8 mouse cellular contexts compared by ENCODE assay signal in genomic region chr6:88136201-88136631, GRCm38 (mm10). TPM values are rescaled to one million over a fixed set of nuclear protein-coding genes. Genes with fewer than 3 reads are reported as not detected.
DNase-seq lines count a peak whose midpoint lies in the region; ATAC-seq and TF ChIP-seq lines count a peak whose summit lies in the region.

No protein-coding gene starts in this region.

- ATAC-seq in kidney, postnatal 0 days (replicated peaks; ENCODE audit: low FRiP score, low read depth): no peak
- ATAC-seq in megakaryocyte, adult 5-6 weeks (ENCODE audit: poor library complexity, severe bottlenecking): peak; percentile 66

- intact Hi-C loops in heart, adult 2 months (cut with DNase I): loop anchor here (1.0 kb wide), 2 partner anchors 11 to 16 kb away; no protein-coding TSS in a partner anchor

- no peak for TF ChIP-seq EP300 in heart, adult 2 months (IDR thresholded peaks at IDR 0.05; ENCODE audit: insufficient read depth, low read depth, low read length)

- no peaks in the 10 kb centered on the region for H3K36me3 ChIP-seq in testis, adult 2 months (ENCODE audit: control insufficient read depth, insufficient read depth, low read length)
- H3K36me3 ChIP-seq in heart, adult 2 months (ENCODE audit: control insufficient read depth, insufficient read depth, low read length): no peaks in the 10 kb centered on the region
- no peaks in the 10 kb centered on the region for H3K36me3 ChIP-seq in kidney, postnatal 0 days (ENCODE audit: insufficient read depth, low read length)
- H3K36me3 ChIP-seq in thymus, adult 2 months (ENCODE audit: control insufficient read depth, insufficient read depth, low read length): no peaks in the 10 kb centered on the region

- no peak overlapping the region for H3K27ac ChIP-seq in testis, adult 2 months (ENCODE audit: control insufficient read depth, insufficient read depth, low read depth, low read length)
- peak overlapping the region; percentile 31 for H3K27ac ChIP-seq in heart, adult 2 months
- H3K27ac ChIP-seq in kidney, postnatal 0 days: no peak overlapping the region
- H3K27ac ChIP-seq in thymus, adult 2 months (ENCODE audit: control insufficient read depth, insufficient read depth, low read length): no peak overlapping the region

- no peaks in the 10 kb centered on the region for H3K27me3 ChIP-seq in testis, adult 2 months (ENCODE audit: control insufficient read depth, insufficient read depth, low read length)
- peaks cover 4% of the 10 kb centered on the region; the same call in 1 of the 2 replicates for H3K27me3 ChIP-seq in heart, adult 2 months (ENCODE audit: control insufficient read depth, insufficient read depth, low read length)
- 0 out of 2 replicates have a peak, but pooled peaks cover 6% of the 10 kb centered on the region for H3K27me3 ChIP-seq in kidney, postnatal 0 days (ENCODE audit: insufficient read depth, low read length)
- no peaks in the 10 kb centered on the region for H3K27me3 ChIP-seq in thymus, adult 2 months (ENCODE audit: control insufficient read depth, insufficient read depth, low read length)

- peak overlapping the region; percentile 56 for H3K4me2 ChIP-seq in kidney, postnatal 0 days (ENCODE audit: low read length)

- WGBS in heart, adult 2 months: 16% methylated on average over 15 of the region's 15 CpGs
- 23% methylated on average over 15 of the region's 15 CpGs for WGBS in kidney, postnatal 0 days
- WGBS in thymus, adult 2 months: 38% methylated on average over 15 of the region's 15 CpGs

- DNase-seq in testis, postnatal 14 days (ENCODE audit: low spot score): no peak
- DNase-seq in heart, adult 2 months: peak; percentile 56 to 66
- peak; percentile 36 for DNase-seq in kidney, postnatal 0 days (ENCODE audit: low spot score)
- no peak for DNase-seq in cerebellum, adult 11-12 months
- DNase-seq in thymus, adult 2 months: no peak
- DNase-seq in right cerebral cortex, postnatal 25 days: no peak

- TF ChIP-seq CTCF in testis, adult 2 months (IDR thresholded peaks at IDR 0.05; ENCODE audit: control insufficient read depth, insufficient read depth, insufficient replicate concordance, low read depth, low read length): no peak
- TF ChIP-seq CTCF in heart, adult 2 months (IDR thresholded peaks at IDR 0.05): no peak
- TF ChIP-seq CTCF in kidney, postnatal 0 days (IDR thresholded peaks at IDR 0.05; ENCODE audit: low read depth): no peak
- TF ChIP-seq CTCF in thymus, adult 2 months (IDR thresholded peaks at IDR 0.05; ENCODE audit: borderline replicate concordance, control insufficient read depth, extremely low read depth, insufficient read depth, low read length, poor library complexity): no peak

- TF ChIP-seq POLR2A in testis, adult 2 months (IDR thresholded peaks at IDR 0.05; ENCODE audit: control insufficient read depth, low read depth, low read length): no peak
- TF ChIP-seq POLR2A in heart, adult 2 months (IDR thresholded peaks at IDR 0.05; ENCODE audit: insufficient read depth, low read depth, low read length): no peak
- no peak for TF ChIP-seq POLR2A in thymus, adult 2 months (IDR thresholded peaks at IDR 0.05; ENCODE audit: control insufficient read depth, extremely low read depth, insufficient read depth, low read length, poor library complexity)

- no peak overlapping the region for H3K9ac ChIP-seq in heart, adult 2 months (ENCODE audit: low read depth, low read length)
- H3K9ac ChIP-seq in kidney, postnatal 0 days (ENCODE audit: low read depth, low read length): peak overlapping the region; percentile 41; the same call in 1 of the 2 replicates

- H3K4me1 ChIP-seq in testis, adult 2 months (ENCODE audit: control insufficient read depth, insufficient read depth, low read length): peaks cover 13% of the 10 kb centered on the region
- peaks cover 22% of the 10 kb centered on the region for H3K4me1 ChIP-seq in heart, adult 2 months (ENCODE audit: control insufficient read depth, insufficient read depth, low read length)
- no peaks in the 10 kb centered on the region; the same call in 1 of the 2 replicates for H3K4me1 ChIP-seq in kidney, postnatal 0 days (replicated peaks; ENCODE audit: insufficient read depth, low read length)
- H3K4me1 ChIP-seq in thymus, adult 2 months (replicated peaks; ENCODE audit: control insufficient read depth, insufficient read depth, low read length): no peaks in the 10 kb centered on the region

- no peaks in the 10 kb centered on the region for H3K79me2 ChIP-seq in heart, adult 2 months (replicated peaks; ENCODE audit: control insufficient read depth, insufficient read depth, low read length)

- H3K9me3 ChIP-seq in kidney, postnatal 0 days (replicated peaks; ENCODE audit: low read length): no peaks in the 10 kb centered on the region

- H3K4me3 ChIP-seq in testis, adult 2 months (ENCODE audit: control insufficient read depth, low read depth, low read length): peak overlapping the region; percentile 55
- peak overlapping the region; percentile 32 for H3K4me3 ChIP-seq in heart, adult 2 months
- H3K4me3 ChIP-seq in kidney, postnatal 0 days (replicated peaks; ENCODE audit: low read depth, low read length): peak overlapping the region; percentile 20; the same call in 1 of the 2 replicates
- no peak overlapping the region for H3K4me3 ChIP-seq in thymus, adult 2 months (ENCODE audit: control insufficient read depth, insufficient read depth, low read length)

RNA-seq across cellular contexts. Expression of gene Rpn1, which starts 51.9 kb away (rescaled TPM):
- 215 and 230 TPM in 2 replicates for polyA plus RNA-seq in testis, adult 2 months (2012; rRNA removed)
- total RNA-seq in heart, adult 2 months (2021): 100 to 1,000 TPM; 107 to 114 TPM
- 67.7 and 131 TPM in 2 replicates for polyA plus RNA-seq in heart, adult 2 months (2012; rRNA removed)
- 282 and 319 TPM in 2 replicates for polyA plus RNA-seq in kidney, postnatal 0 days (2015; fragmentation: Nextera tagmentation; extraction: Ambion mirVana)
- total RNA-seq in megakaryocyte, adult 5-6 weeks (2015): 56.6 and 67.2 TPM in 2 replicates
- total RNA-seq in megakaryocyte, adult 5-6 weeks (2017): 130 and 142 TPM in 2 replicates
- polyA plus RNA-seq in thymus, adult 2 months (2012; rRNA removed): 133 and 158 TPM in 2 replicates

RNA-seq across cellular contexts. Expression of gene Gata2, which starts 57.5 kb away (rescaled TPM):
- polyA plus RNA-seq in testis, adult 2 months (2012; rRNA removed): 44.7 and 54.1 TPM in 2 replicates
- total RNA-seq in heart, adult 2 months (2021): 10 to 100 TPM; 17.8 to 19.6 TPM
- polyA plus RNA-seq in heart, adult 2 months (2012; rRNA removed): 14.3 and 18.7 TPM in 2 replicates
- polyA plus RNA-seq in kidney, postnatal 0 days (2015; fragmentation: Nextera tagmentation; extraction: Ambion mirVana): 56.3 and 64.3 TPM in 2 replicates
- 21.4 and 22.3 TPM in 2 replicates for total RNA-seq in megakaryocyte, adult 5-6 weeks (2015)
- total RNA-seq in megakaryocyte, adult 5-6 weeks (2017): 11.3 and 13.5 TPM in 2 replicates
- polyA plus RNA-seq in thymus, adult 2 months (2012; rRNA removed): 2.1 and 3.0 TPM in 2 replicates

Comparison
In these comparisons a context has a peak if more than half of its experiments do, and no peak if none do; other contexts are left out.
1. DNase-seq: peak in heart, adult 2 months (2 of 2) and kidney, postnatal 0 days (single experiment); none in testis, postnatal 14 days (single experiment), cerebellum, adult 11-12 months (single experiment), thymus, adult 2 months (single experiment) and right cerebral cortex, postnatal 25 days (single experiment).